Mouse (Mus musculus) brain, embryonic 14.5 days (tissue): ENCODE data around the gene Sorl1.

Experiments used
- CTCF ChIP-seq: fragments of 200-500 bp; IDR thresholded peaks from 2 replicates; pipeline ENCODE4 v1.5.1; 2012; ENCODE audit warnings: inconsistent platforms, mild to moderate bottlenecking, moderate library complexity, borderline replicate concordance; ENCODE audit not compliant: insufficient read depth, insufficient read length; ENCODE audit errors: extremely low read depth
- POLR2A ChIP-seq: fragments of 200-500 bp; IDR thresholded peaks from 2 replicates; pipeline ENCODE4 v1.6.1; 2012; ENCODE audit warnings: mild to moderate bottlenecking, inconsistent platforms, borderline replicate concordance; ENCODE audit not compliant: poor library complexity, insufficient read depth, insufficient read length, severe bottlenecking; ENCODE audit errors: extremely low read depth

- no peak for TF ChIP-seq POLR2A
- TF ChIP-seq CTCF = no peak
Measured at GRCm38 (mm10) chr9:41944964-41945363, 179.1 kb downstream of the Sorl1 start.
